Mouse (Mus musculus) kidney, adult 2 months (tissue): ENCODE results near the gene Stx19.

Source experiments
- CTCF ChIP-seq: fragments of 200-500 bp; conservative IDR thresholded peaks from 2 replicates; pipeline ENCODE4 v1.5.1; 2011; ENCODE audit warnings: low read depth, mild to moderate bottlenecking, control low read depth, low read length, moderate library complexity, mixed read lengths; ENCODE audit not compliant: insufficient read depth, insufficient read length
- POLR2A ChIP-seq: fragments of 200-500 bp; IDR thresholded peaks from one replicate; pipeline ENCODE4 v1.6.1; 2011; ENCODE audit warnings: low read depth, low read length, control low read depth

DNA sequence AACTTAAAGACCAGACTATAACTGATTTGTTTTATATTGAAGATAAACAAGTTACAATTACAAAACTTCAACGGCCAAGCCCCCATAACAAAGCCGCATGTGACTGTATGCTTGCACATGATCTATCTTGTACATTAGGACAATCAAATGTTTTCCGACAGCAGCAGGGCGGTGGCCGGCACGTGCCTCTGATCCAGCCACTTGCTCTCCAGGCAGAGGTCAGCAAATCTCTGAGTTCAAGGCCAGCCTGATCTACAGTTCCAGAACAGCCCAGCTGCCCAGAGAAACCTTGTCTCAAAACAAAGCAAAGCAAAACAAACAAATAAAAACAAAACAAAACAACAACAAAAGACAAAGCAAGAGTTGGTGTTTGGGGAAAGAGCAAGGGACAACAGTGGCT, 40.9 kb downstream of the Stx19 start:
- TF ChIP-seq CTCF (no peak), POLR2A (no peak)
